Mouse (Mus musculus): ENCODE results near the gene Grk2. TPM values are rescaled to one million over a fixed set of nuclear protein-coding genes. Genes with fewer than 3 reads are reported as not detected.

Grk2 gene
- polyA plus RNA-seq, 1 experiment from 2014 or later: 74.9 TPM

DNA sequence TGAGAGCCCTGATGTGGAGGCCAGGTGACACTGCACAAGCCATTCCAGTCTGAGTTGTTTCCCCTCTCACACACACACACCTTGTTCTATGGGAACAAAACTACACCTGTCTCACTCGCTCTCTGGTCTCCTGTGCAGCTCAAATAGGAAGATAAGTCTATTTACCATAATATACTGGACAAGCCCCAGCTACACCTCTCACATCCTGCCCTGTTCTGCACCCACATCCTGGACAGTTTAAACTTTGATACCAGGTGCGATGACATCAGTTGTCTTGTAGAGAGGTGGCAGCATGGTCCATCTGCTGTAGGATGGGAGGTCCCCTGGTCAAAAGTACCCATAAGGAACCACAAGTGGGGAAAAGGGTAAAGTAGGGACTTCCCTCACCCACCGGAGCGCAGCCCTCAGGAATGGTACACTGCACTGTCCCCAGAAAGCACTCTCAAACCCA is 1.1 kb downstream of the Grk2 start:
- ATAC-seq (no peak), DNase-seq (ENCODE audit: low read depth, low spot score) (no peak)
- in situ Hi-C loops (cut with MboI; ENCODE audit: low pct_unique_long_range_greater_than_20kb): no loop called here
- POLR2A ChIA-PET: interaction anchor here (0.5 to 1.2 kb wide), 4 partner anchors 24 to 139 kb away, joined by 3 to 5 read pairs (median 4); no protein-coding TSS in a partner anchor
- no peaks in the 10 kb centered on the region for H3K27me3 ChIP-seq
- TF ChIP-seq CTCF (IDR thresholded peaks at IDR 0.05): no peak
- CTCF ChIA-PET: interaction anchor here (1.3 to 2.5 kb wide), 2 partner anchors 47 kb away, joined by 5 to 8 read pairs; no protein-coding TSS in a partner anchor

DNA sequence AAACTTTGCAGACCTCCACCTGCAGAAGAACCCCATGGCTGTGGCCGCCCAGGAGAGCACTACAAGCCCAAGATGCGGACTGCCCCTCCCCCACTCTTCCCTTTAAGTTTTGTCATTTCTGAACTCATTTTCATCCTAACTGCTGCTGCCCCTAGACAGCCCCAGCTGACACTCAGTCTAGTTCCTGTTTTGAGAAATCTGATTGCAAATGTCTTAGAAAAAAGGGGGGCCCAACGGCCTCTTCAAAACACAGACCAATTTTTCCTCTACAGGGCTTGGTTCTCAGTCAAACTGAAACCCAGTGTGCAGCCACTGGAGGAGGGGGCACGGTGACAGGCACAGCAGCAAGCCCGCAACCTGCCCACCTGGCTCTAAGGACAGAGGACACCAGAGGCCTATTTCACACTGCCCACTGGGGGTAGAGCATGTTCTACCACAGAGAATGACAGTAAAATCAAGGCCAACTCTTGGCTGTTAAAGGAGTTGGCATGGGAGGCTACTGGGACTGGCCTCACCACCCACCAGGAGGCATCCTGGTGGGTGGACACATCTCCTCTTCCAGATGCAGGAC is 1.7 kb downstream of the Grk2 start:
- no peak for ATAC-seq
- ChIA-PET POLR2A (interaction anchor here (0.9 kb wide), 1 partner anchor 23 kb away, joined by 5 read pairs; no protein-coding TSS in a partner anchor), CTCF (interaction anchor here (2.5 kb wide), 2 partner anchors 21 to 46 kb away, joined by 7 to 8 read pairs; partner anchors contain the start of gene Ankrd13d)
- H3K27me3 ChIP-seq: no peaks in the 10 kb centered on the region
- no peak for DNase-seq (ENCODE audit: low read depth, low spot score)
- TF ChIP-seq CTCF (IDR thresholded peaks at IDR 0.05): no peak
- in situ Hi-C loops (cut with MboI; ENCODE audit: low pct_unique_long_range_greater_than_20kb): no loop called here

DNA sequence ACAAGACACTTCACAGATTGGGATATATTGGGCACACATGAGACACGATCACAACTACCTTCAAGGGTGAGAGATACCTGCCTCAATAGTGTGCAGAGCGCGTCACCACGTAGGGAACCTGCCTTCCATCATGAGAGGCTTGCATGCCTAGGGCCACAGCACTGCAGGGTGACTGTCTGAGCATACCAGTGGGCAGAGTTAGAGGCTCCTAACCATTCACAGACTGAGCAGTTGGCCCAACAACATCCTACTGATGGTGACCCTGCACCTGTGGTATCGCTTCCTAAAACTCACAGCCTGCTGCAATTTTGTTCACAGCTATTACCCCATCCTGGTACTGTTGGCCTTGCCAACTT is 2.4 kb downstream of the Grk2 start:
- CTCF ChIA-PET: interaction anchor here (2.5 kb wide), 2 partner anchors 21 to 46 kb away, joined by 7 to 8 read pairs; partner anchors contain the start of gene Ankrd13d
- ATAC-seq: no peak

DNA sequence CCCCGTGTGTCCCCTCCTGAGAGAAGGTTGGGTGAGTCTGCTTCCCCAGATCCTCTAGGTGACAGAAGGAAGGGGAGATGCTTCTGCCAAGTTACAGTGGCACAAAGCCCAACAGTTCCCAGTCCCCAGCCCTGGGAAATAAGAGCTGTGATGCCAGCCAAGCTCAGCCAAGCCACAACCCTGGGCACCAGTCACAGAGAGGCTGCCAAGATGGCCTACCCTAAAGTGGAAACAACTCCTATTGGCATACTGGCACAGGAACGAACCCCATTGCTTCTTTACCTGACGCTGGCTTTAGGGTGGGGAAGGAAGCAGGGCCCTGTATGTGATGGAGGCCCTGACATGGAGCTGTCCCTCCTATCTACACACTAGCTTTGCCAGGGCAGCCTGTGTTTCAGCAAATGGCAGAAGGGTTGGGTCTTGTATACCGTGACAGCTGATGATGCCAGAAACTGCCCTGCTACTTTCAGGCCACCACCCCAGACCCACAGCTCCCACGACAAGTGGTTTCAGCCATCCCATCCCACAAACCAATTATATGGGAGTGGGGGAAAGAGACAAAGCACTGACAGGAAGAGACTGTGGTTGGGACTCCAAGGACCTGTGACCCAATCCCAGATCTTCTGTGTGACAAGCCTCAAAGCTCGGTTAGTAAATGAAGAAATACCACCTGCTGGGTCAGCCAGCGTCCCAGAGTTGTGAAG is 2.9 kb downstream of the Grk2 start:
- no peak for TF ChIP-seq CTCF (IDR thresholded peaks at IDR 0.05)
- in situ Hi-C loops (cut with MboI; ENCODE audit: low pct_unique_long_range_greater_than_20kb): no loop called here
- ChIA-PET CTCF (interaction anchor here (0.8 to 2.5 kb wide), 4 partner anchors 20 to 45 kb away, joined by 3 to 8 read pairs (median 6); partner anchors contain the start of genes Ankrd13d and Ssh3), POLR2A (no interaction called here)
- DNase-seq (ENCODE audit: low read depth, low spot score): no peak
- no peak for ATAC-seq
- no peaks in the 10 kb centered on the region for H3K27me3 ChIP-seq

More for the DNA sequence above, 2.4 kb downstream of the Grk2 start:
- H3K27me3 ChIP-seq: no peaks in the 10 kb centered on the region
- in situ Hi-C loops (cut with MboI; ENCODE audit: low pct_unique_long_range_greater_than_20kb): no loop called here
- no peak for DNase-seq (ENCODE audit: low read depth, low spot score)
- POLR2A ChIA-PET: no interaction called here
- TF ChIP-seq CTCF (IDR thresholded peaks at IDR 0.05): no peak

DNA sequence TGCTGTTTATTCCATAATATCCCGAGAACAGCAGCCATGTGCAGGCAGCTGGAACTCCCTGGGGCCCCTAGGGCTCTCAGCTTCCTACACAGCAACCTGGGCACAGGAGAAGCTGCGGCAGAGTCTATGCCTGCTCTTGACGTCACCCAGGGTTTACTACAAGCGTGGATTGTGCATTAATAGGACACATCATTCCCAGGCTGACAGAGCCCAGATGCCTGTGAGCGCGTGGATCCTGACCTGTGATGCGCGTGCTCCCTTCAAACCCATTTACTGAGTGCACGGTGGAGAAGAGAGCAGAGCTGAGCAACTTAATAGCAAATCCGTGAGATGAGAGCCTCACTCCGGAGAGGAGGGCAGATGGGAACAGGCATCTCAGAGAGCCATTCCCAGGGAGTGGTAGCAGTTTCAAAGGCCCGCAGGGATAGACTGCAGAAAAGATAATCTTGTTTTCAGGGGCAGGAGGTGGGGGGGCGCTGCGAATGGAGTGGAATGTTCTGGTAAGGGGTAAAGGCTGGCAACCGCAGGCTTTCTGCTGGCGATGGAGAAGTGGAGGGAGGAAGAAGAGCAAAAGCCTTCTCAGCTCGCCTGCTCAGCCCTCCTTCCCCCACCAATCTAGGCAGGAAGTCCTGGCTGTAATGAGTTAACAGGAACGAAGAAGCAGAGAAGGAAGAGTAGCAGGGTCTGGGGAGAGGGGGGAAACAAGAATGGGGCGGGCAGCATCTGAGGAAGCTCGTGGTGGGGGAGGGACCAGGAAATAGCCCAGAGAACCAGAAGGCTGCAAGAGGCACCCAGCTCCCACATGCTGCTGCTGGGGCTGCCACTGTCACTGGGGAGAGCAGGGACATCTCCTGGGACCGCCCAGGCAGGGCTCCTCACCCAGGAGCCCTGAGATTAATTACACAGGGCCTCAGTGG is 4.0 kb downstream of the Grk2 start:
- in situ Hi-C loops (cut with MboI; ENCODE audit: low pct_unique_long_range_greater_than_20kb): no loop called here
- ChIA-PET POLR2A (interaction anchor here (0.6 to 1.4 kb wide), 2 partner anchors 13 to 83 kb away, joined by 5 to 6 read pairs; no protein-coding TSS in a partner anchor), CTCF (interaction anchor here (2.3 to 2.5 kb wide), 3 partner anchors 19 to 44 kb away, joined by 6 to 8 read pairs (median 7); partner anchors contain the start of genes Ankrd13d and Ssh3)
- TF ChIP-seq CTCF (IDR thresholded peaks at IDR 0.05): no peak
- DNase-seq (ENCODE audit: low read depth, low spot score) (no peak), ATAC-seq (no peak)
- H3K27me3 ChIP-seq: no peaks in the 10 kb centered on the region

DNA sequence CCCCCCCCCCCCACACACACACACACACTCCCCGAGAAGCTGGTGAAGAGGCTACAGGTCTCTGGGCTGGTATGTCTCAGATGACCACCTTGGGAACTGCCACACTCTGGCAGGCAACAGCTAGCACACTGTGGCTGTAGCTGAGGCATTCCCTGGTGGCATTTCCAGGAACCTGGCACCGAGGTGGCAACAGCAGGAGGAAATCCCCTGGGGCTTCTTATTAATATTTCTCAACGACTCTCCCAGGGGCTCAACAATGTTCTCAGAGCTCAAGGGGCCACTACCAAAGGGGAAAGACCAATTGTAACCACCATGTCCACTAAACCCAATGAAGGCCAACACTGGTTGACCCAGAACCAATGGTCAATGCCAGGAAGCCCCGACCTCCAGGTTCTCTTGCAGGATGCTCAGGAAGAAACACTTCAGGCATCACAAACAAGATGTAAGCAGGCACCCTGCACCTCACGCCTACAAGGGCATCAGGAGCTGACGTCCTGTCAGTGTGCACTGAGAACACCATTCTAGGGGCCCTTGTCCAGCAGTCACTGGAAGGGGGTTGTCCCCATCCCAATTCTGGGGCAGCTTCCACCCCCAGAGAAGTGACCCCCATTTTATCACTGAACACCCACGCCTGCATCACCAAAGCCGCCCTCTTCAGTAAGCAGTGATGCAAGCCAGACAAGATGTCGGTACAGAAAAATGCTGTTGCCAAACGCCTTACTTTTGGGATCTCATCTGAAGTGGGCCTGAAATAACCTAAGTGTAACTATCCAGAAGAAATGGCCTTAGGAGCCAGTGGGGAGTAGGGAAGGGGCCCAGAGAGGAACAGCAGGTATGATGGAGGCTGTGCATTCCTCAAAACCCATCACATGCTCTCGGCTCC is 4.9 kb downstream of the Grk2 start:
- H3K27me3 ChIP-seq: no peaks in the 10 kb centered on the region
- POLR2A ChIA-PET: interaction anchor here (0.6 to 1.5 kb wide), 4 partner anchors 13 to 61 kb away, joined by 3 to 5 read pairs (median 4); no protein-coding TSS in a partner anchor
- ATAC-seq (no peak), DNase-seq (ENCODE audit: low read depth, low spot score) (no peak)
- no peak for TF ChIP-seq CTCF (IDR thresholded peaks at IDR 0.05)
- in situ Hi-C loops (cut with MboI; ENCODE audit: low pct_unique_long_range_greater_than_20kb): no loop called here
- CTCF ChIA-PET: interaction anchor here (1.4 to 2.3 kb wide), 2 partner anchors 32 kb away, joined by 3 to 6 read pairs; partner anchors contain the start of gene Ssh3

DNA sequence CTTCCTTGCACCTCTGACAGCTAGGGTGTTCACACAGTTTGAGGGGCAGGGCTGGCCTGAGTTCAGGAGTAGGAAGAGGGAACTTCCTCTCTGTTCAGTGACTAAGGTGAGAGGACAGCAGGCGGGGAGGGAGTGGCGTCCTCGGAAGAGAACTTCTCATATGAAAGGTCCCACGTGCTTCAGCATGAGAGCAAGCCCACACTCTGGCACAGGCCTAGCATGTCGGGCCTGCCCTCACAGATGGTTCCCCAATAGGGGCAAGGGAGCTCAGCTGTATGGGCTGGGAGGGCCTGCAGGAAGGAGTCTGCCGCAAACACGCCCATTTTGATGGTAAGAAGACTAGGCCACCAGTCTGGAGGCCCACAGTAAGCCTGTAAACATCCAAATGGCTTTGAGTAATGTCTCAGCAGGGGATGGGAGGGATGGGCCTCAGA is 5.7 kb downstream of the Grk2 start:
- in situ Hi-C loops (cut with MboI; ENCODE audit: low pct_unique_long_range_greater_than_20kb): no loop called here
- no peak for ATAC-seq
- ChIA-PET CTCF (interaction anchor here (0.9 to 1.6 kb wide), 4 partner anchors 10 to 31 kb away, joined by 3 to 6 read pairs (median 3); partner anchors contain the start of genes Ankrd13d and Ssh3), POLR2A (interaction anchor here (0.6 to 1.5 kb wide), 4 partner anchors 12 to 62 kb away, joined by 3 to 5 read pairs (median 4); no protein-coding TSS in a partner anchor)
- DNase-seq (ENCODE audit: low read depth, low spot score): no peak
- no peak for TF ChIP-seq CTCF (IDR thresholded peaks at IDR 0.05)
- H3K27me3 ChIP-seq: no peaks in the 10 kb centered on the region

DNA sequence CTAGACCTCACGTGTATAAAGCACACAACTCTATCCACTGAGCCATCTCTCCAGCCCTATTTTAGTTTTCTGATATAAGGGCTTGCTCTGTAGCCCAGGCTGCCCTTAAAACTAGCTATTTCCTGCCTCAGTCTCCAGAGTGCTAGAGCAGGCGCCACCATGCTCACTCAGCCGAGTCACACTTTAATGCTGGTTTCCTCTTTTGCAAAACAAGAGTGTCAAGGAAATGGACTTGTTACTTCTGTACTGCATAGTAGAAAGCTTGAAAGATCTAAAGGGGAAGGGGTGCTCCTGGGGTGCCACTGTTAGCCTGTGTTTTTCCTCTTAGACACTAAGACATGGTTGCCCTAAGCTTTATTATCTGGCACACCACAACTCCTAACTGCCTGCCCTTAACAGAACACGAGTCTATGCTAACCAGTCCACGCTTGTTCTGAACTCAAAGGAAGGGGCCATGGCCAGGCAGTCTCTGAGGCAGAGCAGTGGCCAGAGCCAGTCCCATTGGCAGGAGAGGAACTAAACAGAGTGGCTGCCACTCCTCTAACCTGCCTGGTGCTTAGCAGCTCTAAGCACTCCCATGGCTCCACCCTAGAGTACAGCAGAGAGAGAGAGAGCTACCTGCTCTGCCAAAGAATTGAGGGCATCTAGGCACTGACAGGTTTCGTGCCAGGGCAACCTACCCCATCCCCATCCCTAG is 6.3 kb downstream of the Grk2 start:
- DNase-seq (ENCODE audit: low read depth, low spot score) (no peak), ATAC-seq (no peak)
- ChIA-PET CTCF (interaction anchor here (0.9 to 1.6 kb wide), 5 partner anchors 9 to 42 kb away, joined by 3 to 6 read pairs (median 3); partner anchors contain the start of genes Ankrd13d and Ssh3), POLR2A (interaction anchor here (0.6 to 1.5 kb wide), 3 partner anchors 14 to 92 kb away, joined by 3 to 5 read pairs (median 4); no protein-coding TSS in a partner anchor)
- no peaks in the 10 kb centered on the region for H3K27me3 ChIP-seq
- TF ChIP-seq CTCF (IDR thresholded peaks at IDR 0.05): no peak
- in situ Hi-C loops (cut with MboI; ENCODE audit: low pct_unique_long_range_greater_than_20kb): no loop called here

Data from Patski (cell line).